Mouse (Mus musculus) megakaryocyte-erythroid progenitor cell, adult 5-6 weeks (primary cell): ENCODE measurements around the gene Entpd4b. TPM values are rescaled to one million over a fixed set of nuclear protein-coding genes. Genes with fewer than 3 reads are reported as not detected.
"Not testable (repeated sequence)": the region's sequence is repeated elsewhere in the genome, so short reads cannot be mapped to it uniquely, and the experiment has no call there.

ENCODE experiments used
- ATAC-seq: replicated peaks from 2 replicates; pipeline ENCODE4 v1.8.0; 2016; ENCODE audit warnings: mild to moderate bottlenecking, inconsistent platforms; ENCODE audit not compliant: severe bottlenecking, poor library complexity, low FRiP score, low TSS enrichment
- total RNA-seq, 2 experiments: library from RNA; stranded (forward) in 1 of 2; stranded (reverse) in 1 of 2; fragments of 200-1000, 215-1000 nt in 1 of 2; fragments of >200 nt in 1 of 2; fragmentation: Nextera tagmentation in 1 of 2; gene quantifications; 2 replicates each; pipeline ENCODE4 v1.2.3; 2014 to 2017

Gene Entpd4b
- total RNA-seq (2014; fragmentation: Nextera tagmentation), result 12.3 and 13.0 TPM in 2 replicates
- 8.6 and 10.4 TPM in 2 replicates for total RNA-seq (2017)

DNA sequence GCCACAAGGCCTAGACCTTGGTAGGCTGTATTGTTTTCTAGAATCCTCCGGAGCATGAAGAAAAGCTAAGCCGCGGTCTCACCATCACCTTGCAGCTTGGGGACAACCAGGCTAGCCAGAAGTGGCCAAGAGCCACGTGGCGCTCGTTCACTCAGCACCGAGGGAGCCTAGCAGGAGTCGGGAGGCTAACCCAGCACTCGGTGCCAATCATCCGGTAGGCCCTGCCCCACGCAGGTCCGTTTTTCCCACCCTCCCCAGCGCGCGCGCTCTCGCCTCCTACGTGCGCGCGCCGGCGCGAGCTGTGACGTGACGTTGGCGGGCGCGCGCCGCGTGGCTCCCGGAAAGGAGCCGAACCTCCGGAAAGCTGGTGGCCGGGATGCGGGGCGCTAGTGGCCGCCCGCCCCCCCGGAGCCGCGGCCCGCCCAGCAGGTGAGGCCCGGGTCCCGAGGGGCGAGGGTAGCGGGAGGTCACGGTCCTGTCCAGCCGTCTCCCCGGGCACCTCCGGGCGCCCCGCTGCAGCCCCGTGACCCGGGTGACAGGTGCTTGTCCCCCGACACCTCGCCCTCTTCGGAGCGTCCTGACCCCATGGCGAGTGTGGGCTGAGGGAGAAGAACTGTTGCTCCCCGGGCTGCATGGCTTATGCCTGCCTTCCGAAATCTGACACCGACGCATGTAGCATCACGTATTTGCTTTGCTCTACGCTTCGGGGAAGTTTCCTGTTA is at the start of gene Entpd4b:
Gene Entpd4b, plus strand, starts transcription at position 315 of the 722 bp plus-strand sequence.
- peak; percentile 92 for ATAC-seq

DNA sequence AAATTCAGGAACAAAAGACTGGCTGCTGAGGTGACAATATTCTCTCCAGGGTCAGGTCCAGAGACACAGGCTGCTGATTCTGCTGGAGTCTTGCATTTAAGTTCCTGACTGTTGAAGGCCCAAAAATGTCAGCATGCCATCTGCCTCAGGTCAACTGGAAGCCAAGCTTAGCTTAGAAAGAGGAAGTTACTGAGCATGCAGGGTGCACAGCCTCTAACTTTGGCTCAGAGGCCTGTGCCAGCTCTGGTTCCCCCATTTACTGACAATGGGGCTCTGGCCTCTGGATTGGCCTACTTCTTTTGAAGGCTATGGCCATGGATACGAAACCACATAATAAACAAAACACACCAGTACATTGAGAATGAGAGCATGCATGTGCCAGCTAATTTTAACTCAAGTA is 48.2 kb upstream of the Entpd4b start:
- not testable (repeated sequence) for ATAC-seq

DNA sequence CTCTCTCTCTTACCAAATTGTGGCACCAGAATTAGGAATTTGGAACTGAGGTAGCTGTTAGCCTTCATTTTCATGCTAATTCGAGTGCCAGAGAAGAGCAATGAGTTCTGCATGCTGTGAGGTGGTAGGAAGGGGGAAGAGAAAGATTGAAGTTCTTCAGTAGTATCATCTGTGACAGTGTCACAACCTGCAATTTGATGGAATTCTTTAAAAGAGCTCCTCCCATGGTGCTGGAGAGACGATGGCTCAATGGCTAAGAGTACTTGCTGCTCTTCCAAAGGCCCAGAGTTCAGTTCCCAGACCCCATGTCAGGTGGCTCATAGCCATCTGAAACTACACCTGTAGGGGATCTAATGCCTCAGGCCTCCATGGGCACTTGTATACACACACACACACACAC is 42.8 kb upstream of the Entpd4b start, which contains the start of gene Gm27179:
Gene Gm27179, minus strand, starts transcription at position 101 of the 400 bp plus-strand sequence.
- ATAC-seq, result not testable (repeated sequence)

DNA sequence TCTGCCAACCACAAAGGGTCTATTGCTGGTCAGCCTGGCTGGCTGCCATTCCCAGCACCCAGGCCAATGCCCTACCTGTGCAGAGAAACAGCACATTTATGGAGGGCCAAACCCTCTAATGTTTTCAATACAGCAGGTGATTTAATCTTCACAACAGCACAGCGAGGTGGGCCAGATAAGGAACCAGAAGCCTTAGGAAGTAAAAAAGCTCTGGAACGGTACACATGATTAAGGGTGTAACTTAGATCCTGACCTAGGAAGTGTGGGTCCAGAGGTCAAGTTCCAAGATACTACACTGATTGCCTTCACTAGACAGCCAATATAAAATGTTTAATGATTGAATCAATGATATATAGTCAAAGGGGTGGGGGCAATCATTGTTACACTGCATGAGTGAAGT is 34.4 kb upstream of the Entpd4b start:
- ATAC-seq, result not testable (repeated sequence)

DNA sequence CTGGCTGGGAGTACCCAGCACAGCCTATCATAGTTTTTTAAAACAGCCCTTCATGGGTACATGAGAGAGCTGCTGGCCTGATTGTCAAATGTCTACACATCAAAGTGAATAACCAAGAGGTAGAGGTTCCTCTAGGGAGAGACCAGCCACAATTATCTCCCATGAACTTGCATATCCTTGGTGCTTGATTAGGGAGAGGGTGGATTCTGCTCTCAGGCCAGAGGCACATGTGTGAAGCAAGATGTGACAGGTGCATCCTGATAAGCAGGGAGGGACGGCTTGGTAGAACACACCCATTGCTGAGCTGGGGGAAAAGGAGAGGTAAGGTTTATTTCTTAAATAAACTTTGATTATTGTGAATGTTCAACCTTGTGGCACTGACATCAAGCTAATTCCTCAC is 32.2 kb upstream of the Entpd4b start:
- peak; percentile 97 for ATAC-seq

DNA sequence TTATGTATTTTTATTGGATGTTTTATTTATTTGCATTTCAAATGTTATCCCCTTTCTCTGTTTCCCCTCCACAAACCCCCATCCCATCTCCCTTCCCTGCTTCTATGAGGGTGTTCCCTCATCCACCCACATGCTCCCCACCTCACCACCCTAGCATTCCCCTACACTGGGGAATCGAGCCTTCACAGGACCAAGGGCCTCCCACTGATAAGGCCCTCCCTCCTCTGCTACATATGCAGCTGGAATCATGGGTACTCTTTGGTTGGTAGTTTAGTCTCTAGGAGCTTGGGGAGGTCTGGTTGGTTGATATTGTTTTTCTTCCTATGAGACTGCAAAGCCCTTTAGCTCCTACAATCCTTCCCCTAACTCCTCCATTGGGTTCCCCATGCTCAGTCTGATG is 29.0 kb upstream of the Entpd4b start:
- ATAC-seq, result not testable (repeated sequence)

DNA sequence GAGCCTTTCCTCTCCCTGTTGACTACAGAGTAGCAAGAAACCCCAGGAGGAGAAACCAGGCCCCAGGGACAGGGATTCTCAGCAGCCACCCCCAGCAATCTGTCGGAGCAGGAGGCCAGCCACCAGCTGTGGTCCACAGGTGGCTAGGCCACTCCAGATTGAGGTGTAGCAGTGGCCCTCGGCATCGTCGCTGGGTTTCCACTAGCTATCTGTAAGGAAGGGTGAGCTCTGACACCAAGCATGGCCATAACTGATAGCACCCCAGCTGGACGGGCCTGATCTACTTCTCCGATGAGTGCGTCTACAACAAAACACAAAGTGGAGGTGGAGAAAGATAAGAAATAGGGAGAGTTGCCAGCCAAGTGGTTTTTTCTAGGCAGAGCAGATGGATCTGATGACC is 18.7 kb upstream of the Entpd4b start:
- ATAC-seq, result peak; percentile 87

DNA sequence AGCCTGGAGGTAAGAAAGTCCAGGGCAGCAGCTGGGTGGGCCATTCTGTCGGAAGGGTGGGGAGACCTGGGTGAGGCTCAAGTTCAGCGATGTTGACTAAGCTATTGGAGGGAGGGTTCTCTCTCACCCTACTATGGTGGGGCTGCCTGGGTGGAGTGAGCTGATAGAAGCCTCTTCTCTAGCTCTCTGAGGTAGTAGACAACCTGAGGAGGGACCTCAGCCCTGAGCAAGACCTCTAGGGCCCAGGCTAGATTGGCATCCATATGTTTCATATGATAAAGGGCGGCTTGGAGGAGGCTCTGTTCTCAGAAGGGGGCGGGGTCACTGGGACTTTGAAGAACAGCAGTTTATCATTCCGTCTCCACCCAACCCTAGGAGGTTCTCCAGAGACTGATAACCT is 15.1 kb upstream of the Entpd4b start:
- peak; percentile 87 for ATAC-seq

DNA sequence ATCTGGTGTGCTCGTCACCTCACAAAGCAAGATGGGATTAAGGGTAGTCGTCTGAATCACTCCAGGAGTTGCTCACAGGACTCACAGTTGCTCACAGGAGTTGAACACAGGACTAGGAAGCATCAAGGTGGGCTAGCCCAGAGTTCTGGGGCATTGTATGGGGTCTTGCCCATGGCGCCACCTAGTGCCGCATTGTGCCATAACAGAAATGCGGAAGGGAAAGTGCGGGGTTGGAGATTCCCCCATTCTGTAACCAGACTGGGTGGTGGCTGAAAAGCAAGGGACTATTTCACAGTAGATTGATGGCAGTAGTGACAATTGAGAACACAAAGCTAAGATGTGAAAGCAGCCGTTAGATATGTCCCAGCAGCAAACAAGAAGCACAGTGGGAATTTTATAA is 12.5 kb upstream of the Entpd4b start:
- not testable (repeated sequence) for ATAC-seq

DNA sequence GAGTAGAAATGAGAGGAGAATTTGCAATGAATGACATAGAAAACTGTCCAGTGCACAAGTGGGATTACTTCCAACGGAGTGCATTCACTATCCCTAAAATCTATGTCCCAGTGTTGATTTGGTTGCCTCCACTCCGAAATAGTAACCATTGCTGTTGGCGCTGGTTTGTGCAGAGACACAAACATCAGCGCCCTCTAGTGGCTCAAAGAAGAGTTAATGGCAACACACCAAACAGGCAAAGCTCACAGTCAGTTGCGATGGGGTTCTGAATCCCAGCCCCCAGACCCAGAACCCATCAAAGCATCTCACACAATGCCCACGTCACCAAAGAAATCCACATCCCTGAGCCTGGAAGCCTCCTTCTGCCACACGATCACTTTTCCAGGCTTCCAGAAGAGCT is 11.2 kb upstream of the Entpd4b start:
- not testable (repeated sequence) for ATAC-seq

DNA sequence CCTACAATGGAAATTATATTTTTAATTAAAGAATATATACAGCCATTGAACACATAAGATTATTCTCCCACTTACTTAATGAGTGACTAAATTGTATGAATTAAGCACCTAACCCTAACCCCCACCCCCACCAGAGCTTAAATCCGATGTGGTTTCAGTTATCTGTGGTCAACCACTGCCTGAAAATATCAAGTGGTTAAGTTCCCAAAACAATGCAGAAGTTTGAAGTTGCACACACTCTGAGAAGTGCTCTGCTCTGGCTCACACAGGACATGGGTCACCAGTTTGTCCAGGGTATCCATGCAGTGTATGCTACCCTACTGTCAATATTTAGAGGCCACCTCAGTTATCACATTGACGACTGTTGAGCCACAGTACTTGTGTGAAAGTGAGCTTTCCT is 10.2 kb upstream of the Entpd4b start:
- ATAC-seq, result not testable (repeated sequence)

DNA sequence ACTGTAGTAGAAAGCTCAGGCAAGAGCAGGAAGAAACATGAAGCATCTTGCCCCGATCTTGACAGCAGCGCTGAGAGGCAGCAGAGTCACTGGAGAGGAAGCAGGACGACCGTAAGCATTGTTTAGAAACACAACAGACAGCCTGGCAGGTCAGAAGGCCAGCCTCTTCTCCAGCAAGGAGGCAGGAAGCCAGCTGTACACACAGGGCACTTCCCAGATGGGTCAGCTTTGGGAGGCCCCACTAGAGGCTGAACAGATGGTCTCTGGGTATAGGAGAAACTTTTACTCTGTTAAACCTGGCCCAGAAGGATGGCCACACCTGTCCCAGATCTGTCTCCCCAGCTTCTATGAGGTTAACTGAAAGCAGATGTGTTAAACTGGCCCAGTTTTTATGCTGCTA is 7.9 kb upstream of the Entpd4b start:
- ATAC-seq, result not testable (repeated sequence)

DNA sequence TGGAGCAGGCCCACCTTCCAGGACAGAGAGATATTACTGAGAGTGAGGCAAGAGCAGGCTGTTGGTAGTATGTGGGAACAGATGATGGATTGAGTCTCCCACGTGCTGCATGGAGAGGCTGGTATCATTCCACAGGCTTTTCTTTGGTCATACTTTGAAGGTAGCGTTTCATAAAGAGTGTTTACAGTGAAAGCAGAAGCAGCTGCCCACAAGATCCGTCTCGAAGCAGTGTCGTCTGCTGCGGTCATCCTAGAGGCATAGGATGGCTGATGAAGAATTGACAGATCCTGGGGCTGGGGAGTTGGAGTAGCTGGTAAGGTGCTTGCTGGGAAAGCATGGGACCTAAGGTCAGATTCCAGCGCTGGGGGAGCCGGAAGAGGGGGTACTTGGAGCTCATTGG is 1.6 kb downstream of the Entpd4b start:
- ATAC-seq, result not testable (repeated sequence)

DNA sequence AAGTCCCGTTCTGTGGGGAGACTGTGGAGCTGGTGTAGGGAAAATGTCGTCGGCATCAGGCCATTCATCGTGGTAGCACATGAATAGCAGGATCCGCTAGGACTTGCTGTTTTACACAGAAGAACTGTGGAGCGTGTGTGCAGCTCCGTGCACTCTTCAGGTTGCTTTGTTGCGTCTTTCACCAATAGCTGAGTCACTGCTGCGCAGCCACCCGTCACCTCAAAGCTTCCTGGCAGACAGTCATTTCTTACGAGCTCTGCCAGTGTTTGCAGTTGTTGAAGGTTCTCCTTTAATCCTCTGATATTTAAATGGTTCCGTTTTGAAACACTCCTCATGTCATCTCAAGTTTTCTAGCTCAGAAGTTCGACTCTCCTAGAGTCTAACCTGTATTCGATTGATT is 2.3 kb downstream of the Entpd4b start:
- ATAC-seq, result peak; percentile 36; the same call in 1 of the 2 replicates

Other genes with a start within 250 kb of the Entpd4b start
- 12.0 and 16.7 TPM in 2 replicates for gene Gm16867, start 52.1 kb upstream of the Entpd4b start, total RNA-seq (2014; fragmentation: Nextera tagmentation)
- gene Gm16867, start 52.1 kb upstream of the Entpd4b start, total RNA-seq (2017), result 4.3 and 7.7 TPM in 2 replicates
- gene Gm27179, start 42.9 kb upstream of the Entpd4b start, total RNA-seq (2014; fragmentation: Nextera tagmentation), result not detected in 2 replicates
- not detected in 2 replicates for gene Gm27179, start 42.9 kb upstream of the Entpd4b start, total RNA-seq (2017)